Mouse (Mus musculus) embryo, embryonic 11 days (tissue): ENCODE results near the gene Mboat2.
A peak's percentile ranks its signal among the peaks of the same experiment; 100 is the strongest.

Experiments used
- DNase-seq: peaks from one replicate; pipeline ENCODE4 v3.0.0-alpha.2; 2015

The Mboat2 gene

GRCm38 (mm10) chr12:24902736-24903135, 72.1 kb downstream of the Mboat2 start:
- DNase-seq: no peak

DNA sequence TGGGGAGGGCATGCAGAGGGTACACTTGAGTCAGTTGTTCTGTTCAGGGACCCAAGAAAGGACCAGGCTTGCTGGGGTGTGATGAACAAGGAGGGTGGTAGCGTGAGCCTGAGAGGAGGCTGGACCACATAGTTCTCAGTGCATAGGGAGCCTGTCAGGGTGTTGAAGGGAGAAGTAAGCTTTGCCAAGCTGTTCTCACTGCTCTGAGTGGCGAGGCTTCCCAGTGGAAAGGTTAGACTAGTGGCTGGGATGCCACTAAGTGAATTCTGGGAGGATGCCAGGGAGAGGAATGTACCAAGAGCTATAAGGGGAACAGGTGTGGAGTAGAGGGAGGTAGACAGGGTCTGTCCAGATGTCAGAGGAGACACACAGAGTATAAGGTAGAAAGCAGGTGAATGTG, 77.2 kb downstream of the Mboat2 start:
- DNase-seq: no peak

GRCm38 (mm10) chr12:24909679-24910078, 79.0 kb downstream of the Mboat2 start:
- DNase-seq: no peak

- no peak for DNase-seq
These were observed 81.5 kb downstream of the Mboat2 start for GRCm38 (mm10) chr12:24912174-24912573.

DNA sequence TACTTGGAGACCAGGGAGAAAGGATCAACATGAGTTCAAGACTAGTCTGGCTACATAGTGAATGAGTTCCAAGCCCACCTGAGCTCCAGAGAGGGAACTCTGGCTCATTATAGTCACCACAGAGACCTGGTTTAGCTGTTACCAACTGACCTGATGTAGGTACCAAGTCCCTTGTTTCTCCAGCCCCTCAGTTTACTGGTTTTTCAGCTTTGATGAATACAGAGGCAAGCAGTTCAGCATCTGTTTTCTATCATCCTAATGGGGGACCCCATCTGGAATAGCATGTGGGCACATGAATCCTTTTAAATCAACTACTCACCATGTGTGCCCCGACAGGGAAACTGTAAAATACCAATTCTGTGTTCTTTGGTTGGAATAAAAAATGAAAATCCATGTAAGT, 82.2 kb downstream of the Mboat2 start:
- DNase-seq: peak; percentile 34

GRCm38 (mm10) chr12:24918575-24919262, 88.0 kb downstream of the Mboat2 start:
- DNase-seq: no peak

DNA sequence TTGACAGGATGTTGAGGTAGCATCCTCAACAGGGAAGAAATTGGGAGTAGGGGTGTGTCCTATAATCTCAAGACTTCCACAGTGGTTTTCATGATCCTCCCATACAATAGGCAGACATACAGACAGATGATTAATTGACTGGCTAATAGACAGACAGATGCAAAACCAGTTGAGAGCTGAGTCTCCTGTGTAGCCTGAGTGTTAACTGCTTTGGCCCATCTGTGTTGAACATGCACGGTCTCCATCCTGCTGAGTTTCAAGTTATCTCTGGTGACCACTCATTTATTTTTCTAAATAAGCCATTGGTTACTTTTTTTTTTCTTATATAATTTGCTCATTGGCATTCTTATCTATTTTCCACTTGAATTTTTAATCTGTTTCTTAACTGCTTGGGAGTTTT, 90.2 kb downstream of the Mboat2 start:
- no peak for DNase-seq

DNA sequence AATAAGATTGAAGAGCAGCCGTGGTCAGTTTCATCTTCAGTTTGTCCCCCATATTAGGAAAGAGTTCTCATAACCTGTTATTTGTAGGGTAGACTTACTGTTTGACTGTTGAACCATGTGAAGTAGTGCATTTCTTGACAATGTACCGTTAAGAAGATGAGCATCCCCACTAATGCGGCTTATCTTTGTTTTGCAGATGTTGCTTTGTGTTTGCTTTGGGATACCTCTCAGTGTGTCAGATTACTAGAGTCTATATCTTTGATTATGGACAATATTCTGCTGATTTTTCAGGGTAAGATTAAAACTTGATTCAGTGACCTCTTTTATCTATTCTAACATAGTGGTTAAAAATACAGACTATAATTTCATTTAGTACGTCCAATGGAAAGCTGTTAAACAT, 93.3 kb downstream of the Mboat2 start:
- no peak for DNase-seq

GRCm38 (mm10) chr12:24925276-24925675, 94.6 kb downstream of the Mboat2 start:
- no peak for DNase-seq

- DNase-seq: peak; percentile 34
These were observed 95.0 kb downstream of the Mboat2 start for GRCm38 (mm10) chr12:24925684-24926083.

DNA sequence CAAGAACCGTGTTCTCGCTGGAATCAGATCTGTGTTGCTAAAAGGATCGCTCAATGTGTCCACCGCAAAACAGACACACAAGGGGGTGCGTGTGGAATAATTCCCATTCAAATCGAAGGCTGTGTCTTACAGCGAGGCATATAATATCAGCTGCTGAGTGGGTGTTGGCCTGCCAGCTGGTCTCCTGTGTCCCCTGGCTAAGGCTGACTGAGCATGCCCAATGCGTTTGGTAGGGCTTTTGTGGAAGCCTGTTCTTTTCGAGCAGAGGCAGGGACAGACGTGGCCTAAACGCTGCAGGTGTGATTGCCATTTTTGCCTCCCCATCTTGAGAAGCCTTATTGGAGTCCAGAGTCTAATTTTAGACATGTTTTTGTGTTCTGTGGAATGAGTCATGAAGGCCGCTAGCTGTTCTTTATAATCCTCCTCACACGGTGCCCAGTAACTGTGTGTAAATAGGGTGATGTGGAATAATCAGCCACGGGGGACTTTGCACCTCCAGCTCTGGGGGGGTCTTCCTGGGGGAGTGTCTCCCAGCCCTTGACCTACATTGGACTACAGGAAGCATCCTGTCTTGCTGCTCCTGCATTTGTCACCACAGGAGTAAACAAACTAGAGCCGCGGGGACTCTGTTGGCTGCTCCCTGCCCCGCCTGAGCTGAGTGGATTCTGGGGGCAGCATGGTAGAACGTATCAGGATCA, 97.5 kb downstream of the Mboat2 start:
- no peak for DNase-seq

DNA sequence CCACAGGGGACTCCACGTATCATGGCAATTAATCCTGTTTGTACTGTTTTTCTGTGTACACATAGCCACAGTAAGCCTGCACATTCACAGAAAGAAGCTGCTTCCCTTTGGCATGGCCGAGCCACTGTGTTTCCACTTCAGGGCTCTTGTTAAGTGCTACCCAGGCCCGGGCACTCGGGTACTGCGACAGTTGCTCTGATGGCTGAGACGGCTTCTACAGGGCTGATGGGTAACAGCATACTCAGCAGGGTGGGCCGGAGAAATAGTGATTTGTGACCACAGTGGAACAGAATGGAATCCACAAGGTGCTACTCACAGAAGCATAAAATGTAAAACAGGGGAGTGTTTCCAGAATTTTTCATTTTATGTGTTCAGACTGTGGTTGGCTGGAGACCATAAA, 98.4 kb downstream of the Mboat2 start:
- no peak for DNase-seq

- no peak for DNase-seq
These were observed 100.1 kb downstream of the Mboat2 start for GRCm38 (mm10) chr12:24930760-24931159.

- no peak for DNase-seq
These were observed 101.4 kb downstream of the Mboat2 start for GRCm38 (mm10) chr12:24932120-24932519.

- DNase-seq: peak; percentile 7
These were observed 102.6 kb downstream of the Mboat2 start for GRCm38 (mm10) chr12:24933206-24933775.

GRCm38 (mm10) chr12:24933996-24934395, 103.3 kb downstream of the Mboat2 start:
- no peak for DNase-seq

DNA sequence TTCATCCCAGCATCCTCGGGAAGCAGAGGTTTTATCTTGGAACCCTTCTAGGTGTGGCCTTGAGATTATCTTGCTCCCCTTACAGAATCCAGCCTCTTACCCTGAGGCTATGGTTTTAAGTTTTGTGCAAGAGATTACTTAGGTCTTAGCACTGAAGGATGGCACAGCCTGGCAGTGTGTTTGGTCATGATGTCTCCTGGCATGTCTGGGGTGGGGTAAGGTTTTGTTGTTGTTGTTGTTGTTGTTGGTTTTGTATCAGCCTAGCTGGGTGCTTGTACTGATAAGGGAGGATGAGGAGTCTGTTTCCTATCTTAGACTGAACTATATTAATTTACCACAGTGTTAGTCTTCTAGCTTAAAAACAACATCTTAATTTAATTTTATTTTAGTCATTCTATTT, 105.6 kb downstream of the Mboat2 start:
- no peak for DNase-seq

DNA sequence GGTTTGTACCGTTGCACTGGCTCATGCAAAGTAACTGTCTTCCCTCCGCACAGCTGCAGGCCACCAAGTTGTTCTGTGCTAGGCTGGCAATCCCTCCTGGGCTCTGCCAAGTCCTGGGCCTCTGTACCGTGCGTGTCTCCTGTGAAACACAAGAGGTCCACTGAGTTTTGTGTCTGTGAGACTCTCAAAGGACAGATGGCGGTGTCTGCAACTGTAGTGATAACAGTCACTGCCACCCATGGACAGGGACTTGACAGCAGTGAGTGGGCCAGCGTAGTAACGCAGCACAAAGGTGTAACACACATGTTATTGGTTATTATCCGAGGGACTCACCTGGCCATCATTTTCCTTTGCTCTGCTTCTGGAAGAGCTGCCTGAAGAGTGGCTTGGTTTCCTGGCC, 108.7 kb downstream of the Mboat2 start:
- DNase-seq: no peak

GRCm38 (mm10) chr12:24942619-24943287, 112.1 kb downstream of the Mboat2 start:
- DNase-seq: no peak

DNA sequence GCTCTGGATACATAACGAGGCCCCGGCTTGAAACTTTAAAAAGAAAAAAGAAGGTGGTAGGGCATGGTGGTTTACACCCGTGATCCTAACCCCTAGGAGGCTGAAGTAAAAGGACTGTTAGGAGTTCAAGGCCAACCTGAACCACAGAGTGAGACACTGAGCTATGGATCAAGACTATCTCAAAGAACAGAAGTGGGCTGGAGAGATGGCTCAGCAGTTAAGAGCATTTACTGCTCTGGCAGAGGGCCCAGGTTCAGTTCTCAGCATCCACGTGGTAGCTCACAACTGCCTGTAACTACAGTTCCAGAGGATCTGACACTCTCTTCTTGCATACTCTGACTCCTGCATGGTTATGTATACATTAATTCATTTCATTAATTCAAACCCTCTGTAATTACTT, 112.7 kb downstream of the Mboat2 start:
- no peak for DNase-seq

DNA sequence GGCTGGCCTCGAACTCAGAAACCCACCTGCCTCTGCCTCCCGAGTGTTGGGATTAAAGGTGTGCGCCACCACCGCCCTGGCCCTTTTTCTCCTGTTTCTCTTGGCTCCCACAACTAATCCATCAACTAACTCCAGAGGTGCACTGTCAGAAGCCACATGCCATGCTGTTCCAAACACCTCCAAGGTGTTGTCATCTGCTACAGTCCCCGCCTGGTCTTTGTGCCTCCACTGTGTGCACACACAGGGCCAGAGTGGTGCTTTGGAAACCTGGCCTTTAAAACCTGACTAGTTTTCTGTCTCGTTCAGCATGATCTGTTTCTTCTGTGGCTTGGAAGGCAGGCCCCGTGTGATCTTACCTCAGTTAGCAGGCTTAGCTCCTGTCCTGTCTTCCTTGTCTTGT, 113.9 kb downstream of the Mboat2 start:
- no peak for DNase-seq

DNA sequence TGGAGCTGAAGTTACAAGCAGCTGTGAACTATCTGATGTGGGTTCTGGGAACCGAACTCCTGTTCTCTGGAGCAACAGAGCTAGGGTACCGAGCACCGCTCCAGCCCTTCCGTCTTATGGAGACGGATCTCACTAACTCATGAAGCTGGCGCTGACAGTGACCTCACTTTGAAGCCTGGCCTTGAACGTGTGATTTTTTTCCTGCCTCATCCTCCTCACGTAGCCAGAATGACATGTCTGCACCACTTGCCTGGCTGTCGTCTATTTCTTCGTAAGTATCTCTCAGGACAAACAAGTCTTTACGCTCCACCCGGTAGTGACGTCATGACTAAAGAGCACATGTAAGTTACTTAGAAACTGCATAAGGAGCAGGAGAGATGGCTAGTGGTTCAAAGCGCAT, 116.4 kb downstream of the Mboat2 start:
- no peak for DNase-seq

DNA sequence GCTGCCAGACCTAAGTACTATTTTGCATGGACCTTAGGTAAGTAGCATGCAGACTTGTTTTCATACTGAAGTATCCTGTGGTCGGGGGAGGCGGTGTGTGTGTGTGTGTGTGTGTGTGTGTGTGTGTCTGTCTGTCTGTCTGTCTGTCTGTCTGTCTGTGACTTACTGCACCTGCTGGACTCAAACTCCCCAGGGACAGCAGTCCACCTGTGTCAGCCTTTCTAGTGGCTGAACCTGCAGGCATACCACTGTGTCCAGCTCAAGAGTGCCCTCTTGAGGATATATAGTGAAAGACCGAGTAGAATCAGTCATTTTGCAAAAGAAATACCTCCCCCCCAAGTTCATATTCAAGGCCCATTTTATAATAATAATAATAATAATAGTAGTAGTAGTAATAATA, 117.7 kb downstream of the Mboat2 start:
- DNase-seq: peak; percentile 73
